Mouse (Mus musculus) midbrain, embryonic 14.5 days (tissue): ENCODE results near the gene Slc6a1. TPM values are rescaled to one million over a fixed set of nuclear protein-coding genes. Genes with fewer than 3 reads are reported as not detected.
"Not testable (repeated sequence)": the region's sequence is repeated elsewhere in the genome, so short reads cannot be mapped to it uniquely, and the experiment has no call there.

Experiments
- ATAC-seq: fragments of 200-750 bp; cut with Nextera tagmentation; 2 replicates; pipeline ENCODE4 v1.8.0; 2017; ENCODE audit warnings: moderate number of reproducible peaks, moderate library complexity; ENCODE audit not compliant: low FRiP score, low TSS enrichment
- DNase-seq: peaks from one replicate; pipeline ENCODE4 v3.0.0-alpha.2; 2015
- H3K27ac ChIP-seq: fragments of 300-500 bp; sonication (generic); replicated peaks from 2 replicates; pipeline ENCODE4 v1.5.1; 2014; ENCODE audit warnings: mild to moderate bottlenecking, low read depth, low read length, moderate library complexity
- H3K27me3 ChIP-seq: fragments of 300-500 bp; sonication (generic); 2 replicates; pipeline ENCODE4 v1.6.1; 2014; ENCODE audit warnings: low read length, control low read depth, mixed read lengths; ENCODE audit not compliant: control insufficient read depth, insufficient read depth
- H3K36me3 ChIP-seq: fragments of 300-500 bp; sonication (generic); 2 replicates; pipeline ENCODE4 v1.6.1; 2014; ENCODE audit warnings: low read length, control low read depth; ENCODE audit not compliant: control insufficient read depth, insufficient read depth
- H3K4me1 ChIP-seq: fragments of 300-500 bp; sonication (generic); 2 replicates; pipeline ENCODE4 v1.6.1; 2014; ENCODE audit warnings: mild to moderate bottlenecking, antibody characterized with exemption, low read length, control low read depth; ENCODE audit not compliant: control insufficient read depth, insufficient read depth
- H3K4me2 ChIP-seq: fragments of 300-500 bp; sonication (generic); 2 replicates; pipeline ENCODE4 v1.6.1; 2014; ENCODE audit warnings: mild to moderate bottlenecking, low read length, moderate library complexity
- H3K4me3 ChIP-seq: fragments of 300-500 bp; sonication (generic); replicated peaks from 2 replicates; pipeline ENCODE4 v1.5.1; 2014; ENCODE audit warnings: low read depth, low read length
- H3K9ac ChIP-seq: fragments of 300-500 bp; sonication (generic); replicated peaks from 2 replicates; pipeline ENCODE4 v1.6.1; 2014; ENCODE audit warnings: mild to moderate bottlenecking, low read length, moderate library complexity
- H3K9me3 ChIP-seq: fragments of 300-500 bp; sonication (generic); 2 replicates; pipeline ENCODE4 v1.6.1; 2016; ENCODE audit warnings: low read length, control low read depth, mixed read lengths; ENCODE audit not compliant: control insufficient read depth
- WGBS: fragments of 180-500 bp; shearing (Covaris S2); extraction: QIAGEN DNeasy Blood & Tissue Kit; methylation state at CpG from one replicate; pipeline ENCODE4 v1.1.7; 2014; 5-methylcytosine and 5-hydroxymethylcytosine counted together
- polyA plus RNA-seq: library from polyadenylated mRNA; unstranded; fragments of >200 nt; fragmentation: Nextera tagmentation; extraction: Ambion mirVana; gene quantifications from 2 replicates; pipeline ENCODE4 v1.2.1, GENCODE M21; 2014

Gene Slc6a1
- polyA plus RNA-seq, 1 experiment from 2014 or later, result 116 TPM

DNA sequence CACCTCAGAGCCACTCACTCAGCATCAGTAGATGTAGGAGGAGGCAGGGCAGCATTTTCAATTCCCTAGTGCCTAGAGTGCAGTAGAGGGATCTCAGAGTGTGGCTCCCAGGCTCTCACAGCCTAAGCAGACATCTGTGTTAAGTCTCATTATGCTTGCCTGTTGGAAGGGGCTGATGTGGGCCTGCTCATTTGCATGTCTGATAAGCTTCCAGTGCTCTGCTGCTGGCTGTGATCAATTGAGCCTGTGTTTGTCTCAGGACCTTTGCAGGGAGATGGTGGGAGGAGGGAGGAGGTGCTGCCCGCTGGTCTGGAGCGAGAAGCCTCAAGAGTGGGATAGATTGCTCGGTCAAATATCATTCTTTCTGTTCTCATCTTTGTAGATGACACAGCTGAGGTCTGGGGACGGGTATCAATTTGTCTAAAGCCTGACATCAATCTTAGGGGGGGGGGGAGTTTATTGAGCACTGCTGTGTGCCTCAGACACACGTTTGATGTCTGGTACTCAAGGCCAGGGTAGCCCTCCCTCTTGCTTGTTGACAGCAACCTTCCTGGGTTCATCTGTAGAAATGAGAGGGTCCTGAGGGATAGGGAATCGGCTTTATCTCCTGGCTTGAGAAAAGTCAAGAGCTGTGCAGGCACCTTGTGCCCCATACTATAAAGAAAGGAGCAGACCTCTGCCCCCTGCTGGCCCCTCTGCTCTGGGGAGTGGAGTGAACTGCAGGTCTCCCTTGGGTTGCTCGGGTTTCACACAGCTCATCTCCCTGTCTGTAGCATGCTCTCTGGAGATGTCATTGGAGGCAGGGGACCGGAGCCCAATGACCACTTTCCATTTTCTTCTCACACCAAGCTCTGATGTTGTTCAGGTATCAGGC lies 47.4 kb downstream of the Slc6a1 start:
- Histone ChIP-seq H3K4me2 (no peak overlapping the region), H3K36me3 (no peaks in the 10 kb centered on the region), H3K4me1 (peaks cover 11% of the 10 kb centered on the region), H3K27me3 (no peaks in the 10 kb centered on the region), H3K9ac (no peak overlapping the region), H3K4me3 (no peak overlapping the region), H3K27ac (peak overlapping the region; percentile 61), H3K9me3 (no peaks in the 10 kb centered on the region)
- DNase-seq (peak; percentile 63), ATAC-seq (peak; percentile 62)
- 33% methylated on average over 8 of the region's 8 CpGs for WGBS

DNA sequence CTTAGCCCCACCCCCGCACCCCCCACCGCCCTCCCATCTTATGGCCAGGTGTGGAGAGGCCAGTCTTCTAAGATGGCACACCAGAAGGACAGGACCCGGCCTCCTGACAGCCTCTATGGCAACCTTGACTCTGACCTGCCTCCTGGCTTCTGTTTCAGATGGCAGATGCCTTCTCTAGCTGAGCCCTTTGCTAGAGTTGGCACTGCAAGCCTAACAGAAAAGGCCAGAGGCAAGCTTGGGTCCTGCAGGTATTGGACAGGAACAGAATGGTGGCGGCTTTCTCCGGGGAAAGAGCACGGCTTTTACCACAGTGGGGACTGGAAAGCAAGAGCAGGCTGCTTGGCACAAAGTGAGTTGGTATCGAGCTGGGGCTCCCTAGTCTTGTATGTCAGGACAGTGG lies 49.5 kb downstream of the Slc6a1 start:
- Histone ChIP-seq H3K36me3 (no peaks in the 10 kb centered on the region), H3K4me3 (no peak overlapping the region), H3K9me3 (no peaks in the 10 kb centered on the region), H3K4me2 (no peak overlapping the region), H3K4me1 (peaks cover 15% of the 10 kb centered on the region), H3K27me3 (no peaks in the 10 kb centered on the region), H3K9ac (no peak overlapping the region), H3K27ac (no peak overlapping the region)
- WGBS, result 90% methylated on average over 7 of the region's 7 CpGs
- DNase-seq, result no peak
- ATAC-seq, result no peak

DNA sequence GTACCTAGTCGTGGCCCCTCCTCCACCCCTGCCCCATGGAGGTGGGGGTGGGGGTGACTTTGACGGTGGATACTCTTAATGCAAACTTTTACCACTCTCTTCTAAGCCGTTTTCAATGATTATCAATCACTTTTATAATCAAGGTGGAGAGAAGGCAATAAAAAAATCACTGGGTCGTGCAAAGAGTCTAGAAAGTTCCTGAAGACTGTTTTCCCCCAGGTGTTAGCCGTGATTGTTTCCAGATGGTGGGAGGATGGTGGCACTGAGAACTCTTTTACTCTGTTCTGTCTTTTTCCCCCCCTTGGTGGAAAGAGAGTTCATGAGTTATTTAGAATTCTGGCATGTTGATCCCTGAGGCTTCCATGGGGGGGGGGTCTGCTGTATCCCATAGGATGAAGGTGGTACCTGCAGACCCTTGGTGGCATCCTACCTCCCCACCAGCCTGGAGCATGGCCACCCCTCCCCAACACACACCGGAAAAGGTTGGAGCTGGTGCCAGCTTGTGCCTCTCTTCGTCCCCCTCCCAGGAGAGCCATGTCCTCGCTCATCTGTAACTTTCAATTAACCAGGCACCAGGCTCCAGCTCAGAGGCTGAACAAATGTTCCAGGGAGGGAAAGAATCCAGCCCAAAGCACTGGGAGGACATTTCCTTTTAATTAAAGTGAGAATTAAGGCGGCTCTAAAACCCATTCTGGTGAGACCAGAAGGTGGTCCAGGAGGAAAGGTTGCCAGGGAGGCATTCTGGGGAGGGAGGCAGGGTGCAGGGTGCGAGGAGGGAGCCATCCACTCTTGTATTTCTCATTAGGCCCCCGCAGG lies 53.9 kb downstream of the Slc6a1 start:
- Histone ChIP-seq H3K27me3 (no peaks in the 10 kb centered on the region), H3K9me3 (no peaks in the 10 kb centered on the region), H3K4me1 (0 out of 2 replicates have a peak, but pooled peaks cover 4% of the 10 kb centered on the region), H3K36me3 (no peaks in the 10 kb centered on the region), H3K4me2 (no peak overlapping the region), H3K9ac (no peak overlapping the region), H3K27ac (0 out of 2 replicates have a peak overlapping the region, but pooled peaks have one; percentile 37), H3K4me3 (no peak overlapping the region)
- ATAC-seq (no peak), DNase-seq (peak; percentile 43)
- 51% methylated on average over 11 of the region's 11 CpGs for WGBS

DNA sequence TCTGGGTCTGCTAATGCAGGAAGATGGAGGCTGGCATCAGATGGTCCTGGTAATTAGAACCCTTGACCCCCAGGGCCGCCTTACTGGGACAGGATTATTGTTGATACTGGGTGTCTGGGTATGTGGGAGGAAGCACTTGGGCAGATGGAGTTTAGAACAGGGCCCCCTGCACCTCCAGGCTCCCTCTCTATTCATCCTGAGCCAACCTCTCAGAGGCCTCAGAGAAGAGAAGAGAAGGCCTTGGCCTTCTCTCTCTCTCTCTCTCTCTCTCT lies 54.4 kb downstream of the Slc6a1 start:
- Histone ChIP-seq H3K4me3 (no peak overlapping the region), H3K9me3 (no peaks in the 10 kb centered on the region), H3K9ac (no peak overlapping the region), H3K27ac (0 out of 2 replicates have a peak overlapping the region, but pooled peaks have one; percentile 37), H3K4me2 (no peak overlapping the region), H3K4me1 (0 out of 2 replicates have a peak, but pooled peaks cover 4% of the 10 kb centered on the region), H3K36me3 (no peaks in the 10 kb centered on the region), H3K27me3 (no peaks in the 10 kb centered on the region)
- no peak for DNase-seq
- no peak for ATAC-seq
- 53% methylated on average over 1 of the region's 1 CpGs for WGBS

DNA sequence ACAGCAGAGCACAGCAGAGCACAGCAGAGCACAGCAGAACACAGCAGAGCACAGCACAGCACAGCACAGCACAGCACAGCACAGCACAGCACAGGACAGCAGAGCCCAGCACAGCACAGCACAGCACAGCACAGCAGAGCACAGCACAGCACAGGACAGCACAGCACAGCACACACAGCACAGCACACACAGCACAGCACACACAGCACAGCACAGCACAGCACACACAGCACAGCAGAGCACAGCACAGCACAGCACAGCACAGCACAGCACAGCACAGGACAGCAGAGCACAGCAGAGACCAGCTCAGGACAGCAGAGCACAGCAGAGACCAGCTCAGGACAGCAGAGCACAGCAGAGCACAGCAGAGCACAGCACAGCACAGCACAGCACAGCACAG lies 58.9 kb downstream of the Slc6a1 start:
- H3K27me3 ChIP-seq, H3K4me3 ChIP-seq: not testable (repeated sequence)

DNA sequence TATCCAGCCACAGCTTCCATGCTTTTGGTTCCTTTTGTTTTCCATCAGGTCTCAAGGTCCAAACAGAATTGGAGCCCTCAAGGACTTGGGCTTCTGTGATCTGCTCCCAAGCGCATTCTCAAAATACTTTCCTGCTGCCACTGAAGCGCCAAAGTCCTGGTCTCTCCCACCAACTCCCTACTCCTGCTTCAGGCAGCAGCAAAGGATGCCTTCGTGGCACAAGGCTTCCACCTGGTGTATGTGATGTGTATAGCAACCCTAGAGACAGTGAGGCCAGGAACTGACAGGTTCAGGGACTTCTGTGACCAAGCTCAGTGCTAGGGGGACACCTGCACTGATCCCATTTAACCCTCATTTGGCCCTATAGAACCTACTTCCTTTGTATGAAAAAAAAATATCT lies 61.3 kb downstream of the Slc6a1 start:
- Histone ChIP-seq H3K4me3 (no peak overlapping the region), H3K4me1 (peaks cover 7% of the 10 kb centered on the region; the same call in 1 of the 2 replicates), H3K4me2 (no peak overlapping the region), H3K27me3 (peaks cover 15% of the 10 kb centered on the region; the same call in 1 of the 2 replicates), H3K9me3 (no peaks in the 10 kb centered on the region), H3K27ac (no peak overlapping the region), H3K9ac (no peak overlapping the region), H3K36me3 (no peaks in the 10 kb centered on the region)
- 14% methylated on average over 3 of the region's 3 CpGs for WGBS
- DNase-seq, result peak; percentile 86
- ATAC-seq, result no peak; the same call in 1 of the 2 replicates

More for the DNA sequence above, 58.9 kb downstream of the Slc6a1 start:
- DNase-seq, H3K36me3 ChIP-seq, H3K4me1 ChIP-seq, H3K4me2 ChIP-seq, H3K9me3 ChIP-seq, H3K9ac ChIP-seq, ATAC-seq, H3K27ac ChIP-seq: not testable (repeated sequence)

DNA sequence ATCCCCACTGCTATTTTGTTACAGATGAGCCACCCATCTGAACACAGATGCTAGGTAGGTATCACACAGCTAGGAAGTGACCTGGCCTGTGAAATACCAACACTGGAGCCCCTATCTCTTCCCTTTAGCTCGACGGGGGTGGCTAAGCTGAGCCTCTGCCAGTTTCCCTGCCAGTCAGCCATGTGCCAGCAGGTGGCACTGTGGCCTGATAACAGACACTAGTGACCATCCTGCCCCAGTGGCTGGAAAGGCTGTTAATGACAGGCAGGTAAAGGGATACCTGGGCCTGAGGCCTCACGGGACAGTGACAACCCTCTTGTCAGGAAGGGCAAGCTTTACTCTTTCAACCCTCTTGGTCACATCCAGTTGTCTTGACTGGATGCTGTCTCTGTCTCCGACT lies 62.7 kb downstream of the Slc6a1 start:
- H3K4me1 ChIP-seq, result peaks cover 7% of the 10 kb centered on the region; the same call in 1 of the 2 replicates
- H3K9me3 ChIP-seq, result no peaks in the 10 kb centered on the region
- H3K4me3 ChIP-seq, result no peak overlapping the region
- no peak overlapping the region for H3K27ac ChIP-seq
- H3K4me2 ChIP-seq, result no peak overlapping the region
- H3K36me3 ChIP-seq, result no peaks in the 10 kb centered on the region
- peak; percentile 85 for DNase-seq
- H3K9ac ChIP-seq, result no peak overlapping the region
- peaks cover 15% of the 10 kb centered on the region; the same call in 1 of the 2 replicates for H3K27me3 ChIP-seq
- 44% methylated on average over 4 of the region's 4 CpGs for WGBS
- no peak for ATAC-seq

DNA sequence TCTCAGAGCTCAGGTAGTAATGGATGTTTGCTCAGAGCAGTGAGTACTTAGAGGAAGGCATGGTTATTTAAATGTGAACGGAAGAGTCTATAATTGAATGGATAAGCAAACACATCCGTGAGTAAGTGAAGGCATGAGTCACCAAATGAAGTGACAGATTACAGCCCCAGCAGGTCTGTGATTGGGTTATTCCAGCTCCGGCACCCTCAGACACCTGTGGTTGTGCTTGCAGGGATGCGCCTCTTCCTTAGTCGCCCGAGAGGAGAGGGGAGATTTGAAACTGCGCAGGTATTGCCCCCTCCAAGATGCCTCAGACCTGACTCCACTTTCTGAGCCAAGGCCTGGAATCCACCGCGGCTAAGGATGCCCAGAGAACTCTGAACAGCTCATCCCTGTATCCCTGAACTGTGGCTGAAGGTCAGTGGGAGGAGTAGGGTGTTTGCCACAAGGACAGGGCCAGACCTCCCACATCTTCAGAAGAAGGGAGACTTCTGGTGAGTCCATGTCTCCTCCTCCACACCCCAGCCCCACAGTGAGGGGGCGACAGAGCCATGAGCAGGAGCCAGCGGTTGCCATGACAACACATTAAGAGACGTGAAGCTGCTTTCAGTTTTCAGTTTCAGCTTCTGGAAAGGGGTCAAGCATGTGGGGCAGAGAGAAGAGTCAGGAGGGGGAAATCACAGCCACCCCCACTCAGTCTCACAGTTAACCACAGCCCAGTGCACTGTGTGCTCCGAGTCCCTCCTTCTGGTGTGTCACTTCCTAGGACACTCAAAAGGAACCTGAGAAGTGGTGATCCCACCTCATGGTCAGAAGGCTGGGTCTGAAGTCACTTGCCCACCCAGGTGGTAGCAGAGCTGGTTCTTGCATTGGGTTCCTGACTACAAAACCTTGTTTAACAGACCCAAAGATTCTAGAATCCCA lies 65.7 kb downstream of the Slc6a1 start:
- no peak overlapping the region for H3K4me2 ChIP-seq
- H3K9ac ChIP-seq, result no peak overlapping the region
- 41% methylated on average over 13 of the region's 13 CpGs for WGBS
- peaks cover 7% of the 10 kb centered on the region; the same call in 1 of the 2 replicates for H3K4me1 ChIP-seq
- no peak overlapping the region for H3K4me3 ChIP-seq
- no peak overlapping the region for H3K27ac ChIP-seq
- H3K27me3 ChIP-seq, result peaks cover 15% of the 10 kb centered on the region; the same call in 1 of the 2 replicates
- no peaks in the 10 kb centered on the region for H3K36me3 ChIP-seq
- no peaks in the 10 kb centered on the region for H3K9me3 ChIP-seq
- ATAC-seq, result no peak
- DNase-seq, result peak; percentile 77
